Mouse (Mus musculus) R1 (cell line): Measurements from ENCODE around the gene Chuk.
"Not testable (repeated sequence)": the region's sequence is repeated elsewhere in the genome, so short reads cannot be mapped to it uniquely, and the experiment has no call there.

Experiments
- DNase-seq: peaks from one replicate; pipeline ENCODE4 v3.0.0-alpha.2; 2018; ENCODE audit warnings: low read depth, low spot score

Gene Chuk

DNA sequence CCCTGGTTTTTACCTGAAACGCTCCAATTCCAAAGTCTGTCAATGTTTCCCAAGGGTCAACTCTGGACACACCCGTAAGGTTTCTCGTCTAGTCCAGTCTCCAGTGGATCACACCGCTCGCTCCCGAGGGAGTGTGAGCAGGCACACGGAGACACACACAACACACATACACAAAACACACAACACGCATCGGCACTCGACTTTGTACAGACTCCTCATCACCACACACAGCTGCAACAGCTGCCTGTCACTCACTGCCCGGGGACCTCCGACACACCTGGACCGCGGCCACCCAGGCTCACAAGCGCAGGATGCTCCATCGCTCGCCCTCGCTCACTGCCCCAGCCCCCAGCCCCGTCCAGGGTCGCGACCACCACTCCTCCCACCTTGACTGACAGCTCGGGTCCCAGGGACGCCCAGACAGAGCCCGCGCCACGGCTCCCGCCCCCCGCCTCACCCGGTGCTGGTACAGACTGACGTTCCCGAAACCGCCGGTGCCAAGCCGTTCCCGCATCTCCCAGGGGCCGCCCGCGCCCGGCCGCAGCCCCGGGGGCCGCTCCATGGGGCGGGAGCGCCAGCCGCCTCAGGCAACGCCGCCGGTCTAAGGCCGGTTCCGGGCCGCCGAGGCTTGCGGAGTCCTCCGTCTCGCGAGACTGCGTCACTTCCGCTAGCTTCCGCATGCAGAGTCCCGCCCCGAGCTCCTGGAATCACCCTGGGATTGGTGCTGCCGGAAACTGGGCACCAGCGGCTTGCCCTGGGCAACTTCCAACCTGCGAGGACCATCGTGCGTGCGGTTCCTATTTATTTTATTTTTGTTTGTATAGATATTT lies at the start of gene Chuk:
Gene Chuk, minus strand, starts transcription at position 650 of the 830 bp plus-strand sequence.
- DNase-seq = peak; percentile 92

DNA sequence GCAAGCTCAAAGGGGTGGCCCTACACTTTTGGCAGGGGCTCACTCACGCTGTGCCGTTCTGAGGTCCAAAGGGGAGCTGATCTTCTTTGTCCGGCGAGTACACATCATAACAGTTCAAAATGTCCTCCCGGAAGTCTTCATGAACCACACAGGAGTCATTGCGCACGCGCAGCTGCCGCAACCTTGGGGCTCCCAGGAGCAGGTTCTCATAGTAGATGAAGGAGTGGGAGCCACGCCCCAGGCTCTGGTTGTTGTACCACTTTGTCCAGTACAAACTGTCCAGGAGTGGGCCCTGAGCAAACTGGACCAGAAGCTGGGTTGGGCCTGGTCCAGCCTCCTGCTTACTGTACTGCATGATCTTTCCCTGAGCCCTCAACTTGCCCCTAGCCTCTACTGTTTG lies 49.7 kb upstream of the Chuk start:
- peak; percentile 46 for DNase-seq

DNA sequence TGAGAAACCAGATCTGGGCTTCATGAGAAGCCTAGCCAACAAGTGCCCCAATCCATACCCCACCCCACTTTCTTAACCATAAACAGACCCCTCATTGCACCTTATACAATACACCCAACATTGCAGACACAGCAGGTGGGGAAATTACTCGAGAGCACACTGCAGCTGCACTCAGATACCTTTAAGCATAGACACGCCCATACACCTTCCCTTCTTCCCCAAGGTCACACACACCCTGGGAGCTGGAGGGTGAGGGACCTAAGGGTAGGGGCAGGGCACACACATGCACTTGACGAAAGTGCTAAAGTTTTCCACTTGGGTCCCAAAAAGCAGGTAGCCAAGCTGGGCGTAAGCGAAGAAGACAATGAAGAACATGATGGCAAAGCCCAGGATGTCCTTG lies 46.5 kb upstream of the Chuk start:
- DNase-seq = peak; percentile 58

DNA sequence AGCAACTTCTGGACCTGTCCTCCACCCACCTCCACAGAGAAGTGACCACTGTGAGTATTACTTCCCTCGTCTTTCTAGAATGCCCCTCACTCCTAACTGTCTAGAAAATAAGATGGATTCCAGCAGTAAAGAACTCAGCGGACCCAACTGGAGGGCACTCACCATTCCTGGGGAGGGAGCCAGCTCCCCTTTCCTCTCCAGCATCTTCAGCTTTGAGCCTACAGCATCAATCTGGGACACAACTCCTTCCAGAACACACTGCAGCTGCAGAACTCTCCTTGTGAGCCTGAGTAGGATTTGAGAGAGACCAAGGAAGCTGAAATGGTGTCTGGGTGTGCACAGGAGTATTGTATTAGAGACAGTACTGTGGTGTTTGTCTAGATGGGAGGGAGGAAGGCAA lies 41.7 kb upstream of the Chuk start:
- no peak for DNase-seq

DNA sequence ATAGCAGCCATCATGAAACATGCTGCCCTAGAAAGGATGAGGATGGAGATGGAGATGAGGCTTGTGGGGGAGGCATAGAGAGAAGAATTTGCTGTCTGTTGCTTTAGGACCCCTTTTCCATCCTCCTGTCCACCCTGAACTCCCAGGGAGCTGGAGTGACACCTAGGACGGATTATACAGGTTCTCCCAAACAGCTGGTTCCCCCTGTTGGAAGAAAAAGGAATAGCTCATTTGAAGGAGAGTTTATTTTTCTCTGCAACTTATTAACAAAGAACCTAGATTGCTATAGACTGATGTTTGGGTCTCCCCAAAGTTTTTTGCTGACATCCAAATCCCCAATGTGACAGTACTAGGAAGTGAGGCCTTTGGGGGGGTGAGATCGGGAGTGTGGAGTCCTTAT lies 41.1 kb upstream of the Chuk start:
- DNase-seq = peak; percentile 46

DNA sequence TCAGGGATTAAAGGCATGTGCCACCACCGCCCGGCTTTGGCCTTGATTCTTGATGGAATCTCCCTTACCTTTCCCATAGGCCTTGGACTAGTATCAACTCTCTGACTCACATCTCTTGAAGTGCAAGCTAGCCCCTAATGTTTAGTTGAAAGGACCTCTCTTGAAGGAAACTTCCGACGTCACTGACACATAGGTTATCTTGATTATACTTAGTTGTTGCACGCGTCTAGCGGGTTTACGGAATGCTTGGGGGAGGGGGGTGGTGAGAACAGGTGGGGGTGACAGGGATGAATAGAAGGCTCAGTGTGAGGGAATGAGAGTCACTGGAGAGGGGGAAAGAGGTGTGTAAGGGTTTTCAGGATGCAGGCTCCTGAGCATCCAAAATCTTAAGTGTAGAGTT lies 39.7 kb upstream of the Chuk start:
- DNase-seq = no peak

DNA sequence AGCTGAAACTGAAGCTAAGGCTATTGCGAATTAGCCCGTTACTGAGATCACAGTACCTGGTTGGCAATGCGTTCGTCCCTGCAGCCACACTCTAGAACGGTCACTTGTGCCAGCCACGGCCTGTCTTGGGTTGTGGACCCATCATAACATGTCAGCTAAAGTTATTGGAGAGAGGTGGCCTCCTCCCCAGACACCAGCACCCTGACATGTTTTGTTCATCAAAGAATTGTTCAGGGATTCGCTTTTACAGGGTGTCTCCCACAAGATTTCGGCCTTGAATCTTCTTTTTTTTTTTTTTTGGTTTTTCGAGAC lies 39.2 kb upstream of the Chuk start:
- no peak for DNase-seq

DNA sequence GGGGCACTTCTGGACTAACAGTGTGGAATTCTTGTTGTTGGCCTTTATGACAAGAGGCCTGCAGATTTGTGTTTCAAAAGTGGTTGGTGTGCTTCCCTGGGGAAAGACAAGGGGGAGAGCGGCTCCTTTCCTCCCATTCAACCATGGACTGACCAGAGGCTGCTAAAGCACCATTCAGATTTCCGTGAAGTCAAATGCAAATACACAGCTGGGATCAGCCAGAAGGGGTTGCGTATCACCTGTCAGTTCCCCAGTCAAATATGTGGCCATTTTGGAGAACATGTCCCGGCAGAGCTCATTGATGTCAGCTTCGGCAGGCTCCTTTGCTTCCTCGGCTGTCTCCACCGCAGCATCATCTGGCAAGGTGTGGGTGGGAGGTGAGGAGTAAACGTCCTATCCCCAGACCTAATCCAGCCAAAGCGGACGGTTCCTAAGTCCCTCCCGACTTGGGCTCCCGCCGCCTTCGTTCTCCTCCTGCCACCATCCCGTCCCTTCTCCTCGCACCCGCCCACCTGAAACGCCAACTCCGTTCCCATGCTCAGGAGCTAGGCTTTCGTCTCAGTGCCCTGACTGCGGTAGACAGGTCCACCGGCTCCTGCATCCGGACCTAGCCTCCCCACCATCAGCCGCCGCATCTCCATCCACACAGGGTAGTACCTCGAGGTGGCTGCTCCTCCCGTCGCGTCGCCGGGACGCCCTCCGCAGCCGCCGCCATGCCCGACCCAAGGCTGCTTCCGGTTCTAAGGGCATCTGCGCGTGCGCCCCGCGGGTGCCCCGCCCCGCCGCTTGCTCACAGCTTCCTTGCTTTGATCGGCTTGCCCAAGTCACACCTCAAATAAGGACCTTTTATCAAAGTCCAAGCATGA lies 38.7 kb upstream of the Chuk start, which contains the start of gene Bloc1s2:
Gene Bloc1s2, minus strand, starts transcription at position 745 of the 866 bp plus-strand sequence.
- peak; percentile 82 for DNase-seq

DNA sequence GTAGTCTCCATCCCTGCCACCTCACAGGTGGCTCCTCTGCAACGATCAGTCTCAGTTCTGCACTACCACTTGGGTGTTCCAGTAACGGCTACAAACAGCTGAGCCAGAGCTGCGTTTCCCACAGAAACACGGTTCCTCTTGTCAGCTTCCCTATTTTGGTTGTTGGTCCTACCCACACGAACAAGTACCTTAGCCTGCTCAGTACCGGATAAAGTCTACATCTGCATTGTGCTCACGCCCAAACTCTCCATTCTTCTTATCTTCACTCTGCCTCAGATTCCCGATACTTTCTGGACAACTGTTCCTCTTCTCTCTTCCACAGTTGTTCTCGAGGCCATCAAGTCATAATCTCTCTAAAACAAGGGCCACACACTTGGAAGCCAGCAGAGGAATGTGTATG lies 37.1 kb upstream of the Chuk start:
- no peak for DNase-seq

DNA sequence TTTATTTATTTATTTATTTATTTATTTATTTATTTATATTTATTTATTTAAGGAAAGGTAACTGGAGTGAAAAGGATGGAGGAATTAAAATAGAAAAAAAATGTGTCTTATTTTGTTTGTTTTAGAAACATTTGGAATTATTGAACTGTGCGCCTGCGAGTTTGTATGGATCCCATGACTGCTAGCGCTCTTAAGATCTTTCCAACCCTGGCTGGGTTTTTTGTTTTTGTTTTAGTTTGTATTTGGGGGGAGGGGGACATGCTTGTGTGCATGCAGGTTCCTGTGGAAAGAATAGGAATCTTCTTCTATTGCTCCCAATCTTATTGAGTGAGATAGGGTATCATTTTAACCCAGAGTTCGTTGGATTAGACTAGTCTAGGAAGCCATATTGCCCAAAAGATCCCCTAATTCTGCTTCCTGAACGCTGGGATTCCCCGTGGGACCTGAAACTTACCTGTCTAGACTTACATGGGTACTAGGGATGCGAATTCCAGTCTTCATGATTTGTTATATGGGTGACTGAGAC lies 28.7 kb upstream of the Chuk start:
- DNase-seq = no peak

DNA sequence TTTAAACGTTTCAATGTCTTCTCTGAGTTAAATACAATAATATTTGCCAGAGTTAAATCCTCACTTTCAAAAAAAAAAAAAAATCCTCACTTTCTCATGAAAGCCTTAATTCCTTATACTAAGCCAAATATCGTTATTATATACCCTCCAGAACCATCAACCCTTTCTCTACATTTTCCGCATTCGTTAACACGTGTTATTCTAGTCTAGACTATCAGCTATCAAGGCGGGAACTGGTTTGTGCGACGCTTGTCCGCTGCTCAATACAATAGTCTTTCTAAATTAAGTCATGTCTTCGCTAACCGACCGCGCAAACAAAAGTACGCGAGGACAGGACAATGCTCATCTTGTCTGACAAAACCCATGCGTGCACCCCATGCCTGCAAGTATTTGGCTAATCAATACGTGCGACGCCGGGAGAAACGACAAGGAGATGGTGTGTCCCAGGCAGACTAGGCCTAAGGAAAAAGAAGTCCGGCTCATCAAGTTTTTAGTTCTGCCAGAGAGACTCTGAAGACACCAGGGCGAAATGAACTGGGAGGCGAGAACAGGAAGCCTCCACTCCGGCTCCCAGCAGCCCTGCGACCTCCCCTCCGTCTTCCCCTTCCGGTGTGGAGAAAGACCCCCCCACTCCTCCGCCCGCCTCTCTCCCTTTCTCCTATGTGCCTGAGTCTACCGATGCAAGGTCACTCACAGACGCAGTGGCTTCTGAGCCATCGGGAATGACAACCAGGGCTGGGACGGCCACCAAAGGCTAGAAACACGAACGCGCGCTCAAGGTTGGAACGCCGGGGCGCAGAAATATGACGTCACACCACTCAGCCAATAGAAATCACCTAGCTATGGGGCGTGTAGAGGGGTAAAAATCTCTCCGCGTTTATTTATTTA lies 28.0 kb upstream of the Chuk start, which contains the start of gene Cwf19l1:
Gene Cwf19l1, minus strand, starts transcription at position 805 of the 888 bp plus-strand sequence.
- peak; percentile 93 for DNase-seq

DNA sequence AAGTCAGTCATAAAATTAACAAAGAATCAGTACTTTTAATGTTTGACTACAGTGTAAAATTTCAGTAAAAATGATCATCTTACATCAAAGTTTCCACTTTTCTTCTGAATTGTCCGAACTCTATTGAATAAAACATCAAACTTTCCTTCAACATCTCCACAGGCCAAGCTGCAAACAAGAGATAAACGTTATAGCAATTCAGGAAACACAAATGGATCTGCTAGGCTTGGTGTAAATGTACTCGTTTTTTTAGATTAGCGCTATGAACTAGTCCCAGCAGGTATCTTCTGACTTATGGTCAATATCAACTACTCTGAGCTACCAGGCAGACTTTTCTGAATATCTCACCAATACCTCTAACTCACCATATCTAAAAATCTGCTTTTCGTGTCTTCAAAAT lies 25.6 kb upstream of the Chuk start:
- no peak for DNase-seq

DNA sequence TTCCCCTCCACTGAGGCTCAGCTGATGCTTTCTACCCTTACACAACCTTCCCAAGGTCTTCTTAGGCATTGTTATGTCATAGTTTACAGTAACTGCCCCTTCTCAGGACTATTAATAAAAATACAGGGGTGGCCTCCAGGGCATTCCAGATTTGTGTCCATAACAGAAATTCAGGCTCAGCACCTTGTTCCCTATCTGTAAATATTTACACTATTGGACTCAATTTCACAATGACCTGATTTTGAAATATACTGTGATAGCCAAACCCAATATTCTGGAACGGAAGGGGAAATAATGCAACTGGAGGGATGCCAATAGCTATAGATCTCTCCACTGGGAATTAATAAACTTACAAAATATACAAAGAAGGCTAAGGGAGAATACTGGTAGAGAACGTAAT lies 21.3 kb upstream of the Chuk start:
- DNase-seq = no peak

DNA sequence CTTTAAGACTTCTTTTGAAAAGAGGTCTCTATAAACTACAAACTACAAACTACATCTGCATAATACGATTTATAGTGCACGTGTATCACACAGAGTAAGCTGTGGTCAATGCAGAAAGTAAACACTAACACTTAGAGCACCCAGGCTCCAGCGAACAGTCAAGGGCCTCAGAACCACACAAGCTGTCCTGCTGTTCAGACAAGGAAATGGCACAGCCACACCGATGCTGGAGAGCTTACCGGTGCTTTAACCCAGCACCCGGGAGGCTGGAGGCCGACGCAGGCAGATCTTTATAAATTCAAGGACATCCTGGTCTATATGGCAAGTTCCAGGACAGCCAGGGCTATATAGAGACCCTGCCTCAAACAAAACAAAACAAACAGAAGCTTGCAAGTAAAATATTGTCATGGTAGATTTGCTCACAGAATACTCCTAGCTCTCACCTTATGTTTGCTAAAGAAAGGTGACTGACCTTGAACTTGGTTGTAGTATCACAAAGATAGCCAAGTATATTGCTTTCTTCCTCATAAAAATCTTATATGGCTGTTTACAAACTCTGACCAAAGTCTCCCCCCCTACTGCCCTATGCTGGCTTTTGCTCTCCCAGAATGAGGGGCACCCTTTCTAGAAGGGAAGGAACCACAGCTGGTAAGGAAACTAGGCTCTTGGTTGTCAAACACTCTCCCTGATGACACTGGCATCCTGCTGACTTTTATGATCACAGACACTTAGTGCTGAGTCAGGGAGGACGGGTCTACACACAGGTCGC lies 20.6 kb upstream of the Chuk start:
- no peak for DNase-seq

DNA sequence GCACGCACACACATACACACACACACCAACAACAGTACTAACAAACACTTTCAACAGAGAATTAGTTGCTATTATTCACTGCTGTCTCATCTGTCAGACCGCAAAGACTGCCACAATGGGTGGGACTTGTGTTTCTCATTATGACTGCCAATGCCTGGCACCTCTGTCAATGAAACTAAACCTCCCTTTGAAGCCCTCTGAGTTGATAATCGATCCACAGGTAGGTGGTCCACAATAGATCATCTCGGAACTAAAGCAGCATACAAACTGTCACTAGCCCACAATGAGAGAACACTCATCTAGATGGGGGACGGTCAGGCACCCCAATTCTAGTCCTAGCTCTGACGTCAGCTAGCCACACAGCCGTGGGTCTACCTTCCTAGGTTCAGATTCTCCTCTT lies 13.9 kb upstream of the Chuk start:
- DNase-seq = no peak

DNA sequence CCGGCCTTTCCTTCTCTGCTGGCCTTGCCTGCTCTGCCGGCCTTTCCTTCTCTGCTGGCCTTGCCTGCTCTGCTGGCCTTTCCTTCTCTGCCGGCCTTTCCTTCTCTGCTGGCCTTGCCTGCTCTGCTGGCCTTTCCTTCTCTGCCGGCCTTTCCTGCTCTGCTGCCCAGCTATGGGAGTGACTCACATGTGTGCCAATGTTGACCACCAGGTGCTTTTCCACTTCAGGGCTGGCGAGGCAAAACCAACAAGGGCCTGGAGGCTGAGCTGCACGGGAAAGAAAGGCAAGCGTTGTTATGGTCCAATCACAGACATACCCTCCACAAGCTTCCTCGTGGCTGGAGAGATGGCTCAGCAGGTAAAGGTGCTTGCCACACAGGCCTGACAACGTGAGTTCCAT lies 13.4 kb upstream of the Chuk start:
- DNase-seq = not testable (repeated sequence)

DNA sequence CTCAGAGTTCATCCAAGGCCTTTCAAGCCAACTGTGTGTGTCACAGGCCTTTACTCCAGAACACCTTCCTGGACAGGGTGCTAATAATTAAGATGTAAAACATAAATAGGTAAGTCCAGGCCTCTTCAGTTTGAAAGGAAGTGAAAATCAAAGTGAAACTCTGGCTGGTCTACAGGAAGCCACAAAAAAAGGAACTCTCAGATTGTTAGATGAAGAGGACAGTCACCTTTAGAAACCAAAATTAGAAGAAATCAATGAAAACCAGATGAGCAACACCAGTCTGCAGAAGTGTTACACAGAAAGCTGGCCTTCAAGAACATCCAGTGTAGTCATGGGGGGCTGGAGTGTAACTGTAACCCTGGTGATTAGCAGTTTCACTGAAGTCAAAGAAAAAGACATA lies 10.5 kb upstream of the Chuk start:
- no peak for DNase-seq

DNA sequence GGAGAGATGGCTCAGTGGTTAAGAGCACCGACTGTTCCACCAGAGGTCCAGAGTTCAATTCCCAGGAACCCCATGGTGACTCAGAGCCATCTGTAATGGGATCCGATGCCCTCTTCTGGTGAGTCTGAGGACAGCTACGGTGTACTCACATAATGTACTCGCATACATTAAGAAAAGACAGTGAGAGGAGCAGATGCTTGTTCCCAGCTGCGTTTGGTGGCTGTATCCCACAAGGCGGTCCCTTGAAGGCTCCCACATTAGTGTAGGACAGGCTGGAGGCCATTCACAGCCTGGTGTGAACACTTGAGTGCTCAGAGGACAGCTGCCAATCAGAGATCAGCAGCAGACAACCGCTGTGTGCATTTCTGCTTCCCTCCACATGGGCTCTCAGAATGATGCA lies 4.4 kb upstream of the Chuk start:
- peak; percentile 77 for DNase-seq

DNA sequence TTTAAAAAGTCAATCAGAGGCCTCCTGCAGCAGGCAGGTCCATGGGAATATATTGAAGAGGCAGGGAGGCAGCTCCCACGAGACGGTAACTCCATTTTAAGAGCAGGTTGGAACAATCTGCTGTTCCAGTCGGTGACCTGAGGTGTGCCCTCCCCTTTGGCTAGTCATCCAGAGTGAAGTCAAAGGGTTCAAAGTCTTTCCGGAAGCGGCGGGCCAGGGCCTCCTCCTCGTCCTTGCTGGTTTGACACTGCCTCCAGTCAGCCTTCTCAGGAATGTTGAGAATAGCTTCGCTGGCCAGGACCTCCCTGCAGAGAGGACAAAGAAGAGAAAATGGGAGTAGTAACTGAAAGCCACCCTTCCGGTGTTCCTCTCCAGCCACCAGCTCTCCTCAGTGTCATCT lies 3.1 kb upstream of the Chuk start:
- peak; percentile 25 for DNase-seq

DNA sequence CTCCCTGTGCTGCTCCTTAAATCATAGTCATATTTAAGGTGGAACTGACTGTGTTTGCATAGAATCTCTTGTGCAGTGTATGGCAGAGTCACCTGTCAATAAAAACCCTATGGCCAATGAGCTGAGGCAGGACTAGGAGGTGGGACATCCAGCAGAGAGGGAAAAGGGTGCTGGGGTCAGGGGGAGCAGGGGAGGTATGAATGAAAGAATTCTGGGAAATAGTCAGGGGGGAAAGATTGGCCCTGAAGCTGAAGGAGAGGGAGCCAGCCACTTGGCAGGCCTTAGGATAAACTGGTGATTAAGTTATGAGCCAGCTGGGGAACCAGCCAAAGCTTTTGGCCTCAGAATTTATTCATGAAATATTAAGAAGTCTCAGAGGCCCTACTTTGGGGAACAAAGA lies 1.7 kb upstream of the Chuk start:
- DNase-seq = no peak
